Mouse (Mus musculus) small intestine, adult 2 months (tissue): ENCODE data around the gene Gm10053.

Experiments used
- CTCF ChIP-seq: fragments of 200-500 bp; IDR thresholded peaks from 2 replicates; pipeline ENCODE4 v1.5.1; 2012; ENCODE audit warnings: low read depth, mild to moderate bottlenecking, control low read depth, inconsistent platforms, low read length, moderate library complexity, mixed read lengths; ENCODE audit not compliant: insufficient replicate concordance, insufficient read length; ENCODE audit errors: extremely low read depth
- POLR2A ChIP-seq: fragments of 200-500 bp; IDR thresholded peaks from 2 replicates; pipeline ENCODE4 v1.6.1; 2012; ENCODE audit warnings: low read depth, mild to moderate bottlenecking, control low read depth, inconsistent platforms, low read length, moderate library complexity

DNA sequence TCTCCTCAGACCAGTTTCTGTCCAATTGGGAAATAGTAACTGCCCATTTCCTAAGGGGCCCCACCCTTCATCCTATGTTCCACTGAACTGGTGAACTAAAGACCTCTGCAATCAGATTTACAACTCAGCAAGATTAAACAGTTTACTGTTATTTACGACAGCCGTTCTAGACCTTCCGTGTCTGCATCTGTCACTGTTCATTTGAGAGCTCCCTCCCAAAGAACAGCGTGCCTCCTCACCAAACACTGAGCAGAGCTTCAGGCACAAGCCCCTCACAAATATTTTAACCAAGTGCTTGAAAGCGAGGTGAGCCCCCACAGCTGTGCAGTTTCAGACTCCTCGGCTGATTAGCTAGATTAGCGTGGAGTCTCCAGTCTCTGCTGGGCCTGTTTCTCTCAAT, 27.1 kb upstream of the Gm10053 start:
- TF ChIP-seq CTCF = no peak
- no peak for TF ChIP-seq POLR2A
